Mouse (Mus musculus) midbrain, embryonic 13.5 days (tissue): ENCODE data around the gene Imp4. TPM values are rescaled to one million over a fixed set of nuclear protein-coding genes. Genes with fewer than 3 reads are reported as not detected.

ENCODE experiments used
- ATAC-seq: fragments of 200-750 bp; cut with Nextera tagmentation; 2 replicates; pipeline ENCODE4 v1.8.0; 2017; ENCODE audit warnings: mild to moderate bottlenecking, moderate TSS enrichment, moderate library complexity
- H3K27ac ChIP-seq: fragments of 300-500 bp; sonication (generic); 2 replicates; pipeline ENCODE4 v1.5.1; 2015; ENCODE audit warnings: inconsistent platforms, mild to moderate bottlenecking, moderate library complexity
- H3K27me3 ChIP-seq: fragments of 300-500 bp; sonication (generic); 2 replicates; pipeline ENCODE4 v1.6.1; 2015; ENCODE audit warnings: mild to moderate bottlenecking, inconsistent platforms
- H3K36me3 ChIP-seq: fragments of 300-500 bp; sonication (generic); 2 replicates; pipeline ENCODE4 v1.6.1; 2015; ENCODE audit warnings: mild to moderate bottlenecking, inconsistent platforms
- H3K4me1 ChIP-seq: fragments of 300-500 bp; sonication (generic); replicated peaks from 2 replicates; pipeline ENCODE4 v1.6.1; 2015; ENCODE audit warnings: inconsistent platforms
- H3K4me2 ChIP-seq: fragments of 300-500 bp; sonication (generic); replicated peaks from 2 replicates; pipeline ENCODE4 v1.6.1; 2015; ENCODE audit warnings: moderate library complexity, mild to moderate bottlenecking, inconsistent platforms
- H3K4me3 ChIP-seq: fragments of 300-500 bp; sonication (generic); replicated peaks from 2 replicates; pipeline ENCODE4 v1.5.1; 2015; ENCODE audit warnings: mild to moderate bottlenecking, inconsistent platforms
- H3K9ac ChIP-seq: fragments of 300-500 bp; sonication (generic); replicated peaks from 2 replicates; pipeline ENCODE4 v1.6.1; 2015; ENCODE audit warnings: mild to moderate bottlenecking, inconsistent platforms
- H3K9me3 ChIP-seq: fragments of 300-500 bp; sonication (generic); 2 replicates; pipeline ENCODE4 v1.6.1; 2016; ENCODE audit warnings: mild to moderate bottlenecking, inconsistent platforms
- WGBS: fragments of 180-500 bp; shearing (Covaris S2); methylation state at CpG from one replicate; pipeline ENCODE4 v1.1.7; 2015; 5-methylcytosine and 5-hydroxymethylcytosine counted together
- polyA plus RNA-seq: library from polyadenylated mRNA; unstranded; fragments of >200 nt; fragmentation: Nextera tagmentation; extraction: Ambion mirVana; gene quantifications from 2 replicates; pipeline ENCODE4 v1.2.1, GENCODE M21; 2015

Imp4 gene
- polyA plus RNA-seq, 1 experiment from 2014 or later: 63.1 TPM

DNA sequence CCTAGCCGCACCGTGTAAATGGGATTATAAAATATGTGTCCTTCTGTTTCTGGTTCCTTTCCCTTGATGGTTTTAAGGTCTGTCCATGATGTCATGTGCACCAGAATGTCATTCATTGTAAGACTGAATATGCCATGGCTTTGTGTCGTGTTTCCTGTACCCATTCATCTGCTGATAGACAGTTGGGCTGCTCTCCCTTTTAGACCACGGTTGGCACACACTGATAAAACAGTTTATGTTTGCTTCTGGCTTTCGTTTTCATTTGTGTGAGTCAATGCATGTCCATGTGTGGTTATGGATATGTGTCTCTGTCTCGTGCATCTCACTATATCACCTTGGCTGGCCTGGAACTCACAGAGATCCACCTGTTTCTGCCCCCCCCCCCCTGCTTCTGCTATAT, 25.8 kb downstream of the Imp4 start:
- Histone ChIP-seq H3K27ac (no peak overlapping the region), H3K36me3 (no peaks in the 10 kb centered on the region), H3K4me2 (no peak overlapping the region), H3K4me3 (no peak overlapping the region), H3K9ac (no peak overlapping the region), H3K9me3 (no peaks in the 10 kb centered on the region), H3K27me3 (peaks cover 17% of the 10 kb centered on the region), H3K4me1 (peaks cover 4% of the 10 kb centered on the region)
- 82% methylated on average over 6 of the region's 6 CpGs for WGBS
- no peak for ATAC-seq

DNA sequence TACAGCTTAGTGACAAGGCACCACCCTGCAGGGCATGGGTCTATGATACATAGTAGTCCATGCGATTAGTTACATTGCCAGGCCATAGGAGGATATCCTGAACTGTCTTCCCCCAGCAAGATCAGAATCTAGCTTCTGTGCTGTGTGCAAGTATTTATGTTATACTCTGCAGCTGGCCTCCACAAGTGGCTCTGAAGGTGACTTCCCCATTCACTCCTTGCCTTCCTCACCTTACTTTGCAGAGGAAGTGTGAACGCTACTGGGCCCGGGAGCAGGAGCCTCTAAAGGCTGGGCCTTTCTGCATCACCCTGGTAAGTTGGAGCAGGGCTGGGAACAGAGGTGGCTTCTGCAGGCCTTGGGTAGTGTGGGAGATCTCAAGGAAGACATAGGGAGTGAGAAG, 28.4 kb downstream of the Imp4 start:
- Histone ChIP-seq H3K27me3 (peaks cover 26% of the 10 kb centered on the region), H3K4me2 (no peak overlapping the region), H3K9me3 (no peaks in the 10 kb centered on the region), H3K4me1 (peaks cover 13% of the 10 kb centered on the region), H3K27ac (no peak overlapping the region), H3K9ac (no peak overlapping the region), H3K36me3 (no peaks in the 10 kb centered on the region), H3K4me3 (no peak overlapping the region)
- ATAC-seq: no peak
- WGBS: 62% methylated on average over 3 of the region's 3 CpGs

DNA sequence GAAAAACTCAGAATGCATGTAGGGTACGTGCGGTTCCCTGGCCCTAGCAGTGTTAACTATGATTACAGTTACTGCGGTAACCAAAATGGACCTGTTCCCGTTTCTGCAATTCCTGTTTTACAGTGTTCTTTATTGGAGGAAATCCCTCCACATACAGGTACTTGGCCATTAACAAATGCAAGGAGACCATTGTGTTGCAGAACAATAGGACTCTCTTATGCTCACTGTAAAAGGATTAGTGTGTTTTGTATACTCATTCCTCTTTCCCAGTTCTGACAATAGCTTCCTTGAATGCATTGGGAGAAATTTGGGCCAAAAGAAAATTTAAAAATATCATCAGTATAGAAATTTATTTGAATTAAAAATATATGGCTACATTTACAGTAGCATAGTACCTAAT, 28.8 kb downstream of the Imp4 start:
- peaks cover 29% of the 10 kb centered on the region for H3K27me3 ChIP-seq
- no peaks in the 10 kb centered on the region for H3K36me3 ChIP-seq
- no peak for ATAC-seq
- no peaks in the 10 kb centered on the region for H3K9me3 ChIP-seq
- H3K27ac ChIP-seq: no peak overlapping the region
- no peak overlapping the region for H3K9ac ChIP-seq
- peaks cover 15% of the 10 kb centered on the region for H3K4me1 ChIP-seq
- no peak overlapping the region for H3K4me3 ChIP-seq
- H3K4me2 ChIP-seq: no peak overlapping the region
- 74% methylated on average over 4 of the region's 4 CpGs for WGBS

DNA sequence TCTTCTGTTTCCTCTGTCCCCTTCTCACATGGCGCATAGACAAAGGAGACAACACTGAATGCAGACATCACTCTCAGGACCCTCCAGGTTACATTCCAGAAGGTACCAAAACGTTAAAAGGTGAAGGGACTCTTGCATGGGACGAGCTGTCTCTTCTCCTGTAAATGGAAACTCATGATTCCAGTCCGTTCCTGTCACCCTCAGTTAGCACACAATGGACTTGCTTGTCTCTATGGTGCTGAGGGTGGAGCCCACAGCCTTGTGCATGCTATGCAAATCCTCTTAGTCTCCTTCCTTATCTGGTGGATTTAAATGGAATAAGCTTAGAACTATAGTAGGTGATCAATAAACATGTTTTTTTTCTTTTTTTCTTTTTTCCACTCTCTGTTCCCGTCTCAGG, 30.1 kb downstream of the Imp4 start:
- H3K9ac ChIP-seq: no peak overlapping the region
- 66% methylated on average over 5 of the region's 5 CpGs for WGBS
- peaks cover 15% of the 10 kb centered on the region for H3K4me1 ChIP-seq
- peaks cover 37% of the 10 kb centered on the region for H3K27me3 ChIP-seq
- no peaks in the 10 kb centered on the region for H3K9me3 ChIP-seq
- no peak for ATAC-seq
- H3K4me3 ChIP-seq: no peak overlapping the region
- H3K4me2 ChIP-seq: no peak overlapping the region
- no peaks in the 10 kb centered on the region for H3K36me3 ChIP-seq
- no peak overlapping the region for H3K27ac ChIP-seq

DNA sequence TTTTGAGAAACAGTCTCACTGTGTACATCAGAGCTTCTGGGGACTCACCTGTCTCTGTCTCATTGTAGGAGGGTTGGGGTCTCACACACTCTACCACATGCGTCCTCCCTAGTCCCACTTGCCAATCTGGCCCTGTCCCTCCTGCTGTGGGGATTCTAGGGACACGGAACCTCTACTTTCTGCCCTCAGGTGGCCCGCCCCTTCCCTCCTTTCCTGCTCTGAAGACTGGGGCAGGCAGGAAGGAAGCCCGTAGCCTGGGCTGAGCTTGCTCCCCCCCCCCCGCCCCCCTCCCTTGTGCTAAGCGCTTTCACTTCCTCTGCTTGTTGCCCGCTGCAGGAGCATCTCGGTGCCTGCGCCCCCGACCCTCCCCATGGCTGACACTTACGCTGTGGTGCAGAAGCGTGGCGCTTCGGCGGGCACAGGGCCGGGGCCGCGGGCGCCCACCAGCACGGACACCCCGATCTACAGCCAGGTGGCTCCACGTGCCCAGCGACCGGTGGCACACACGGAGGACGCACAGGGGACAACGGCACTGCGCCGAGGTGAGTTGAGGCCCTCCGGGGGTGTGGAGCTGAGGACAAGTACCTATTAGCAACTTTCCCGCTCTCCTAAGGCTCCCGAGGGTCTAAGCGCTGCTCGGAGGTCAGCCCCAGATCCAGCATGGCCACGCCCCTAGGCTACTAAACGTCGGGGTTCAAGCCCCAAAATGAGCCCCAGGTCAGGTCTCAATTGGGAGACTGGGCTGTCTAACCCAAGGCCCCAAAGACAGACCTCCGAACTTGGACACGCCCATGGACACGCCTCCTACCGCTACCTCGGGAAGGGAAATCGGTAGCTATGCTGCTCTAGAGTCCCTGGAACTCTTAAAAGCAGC, 33.0 kb downstream of the Imp4 start:
- Histone ChIP-seq H3K9me3 (no peaks in the 10 kb centered on the region), H3K4me2 (peak overlapping the region; percentile 90), H3K27me3 (peaks cover 40% of the 10 kb centered on the region), H3K27ac (no peak overlapping the region), H3K4me1 (peaks cover 14% of the 10 kb centered on the region), H3K4me3 (peak overlapping the region; percentile 45), H3K9ac (peak overlapping the region; percentile 59), H3K36me3 (no peaks in the 10 kb centered on the region)
- WGBS: 1% methylated on average over 33 of the region's 43 CpGs
- ATAC-seq: peak; percentile 60

DNA sequence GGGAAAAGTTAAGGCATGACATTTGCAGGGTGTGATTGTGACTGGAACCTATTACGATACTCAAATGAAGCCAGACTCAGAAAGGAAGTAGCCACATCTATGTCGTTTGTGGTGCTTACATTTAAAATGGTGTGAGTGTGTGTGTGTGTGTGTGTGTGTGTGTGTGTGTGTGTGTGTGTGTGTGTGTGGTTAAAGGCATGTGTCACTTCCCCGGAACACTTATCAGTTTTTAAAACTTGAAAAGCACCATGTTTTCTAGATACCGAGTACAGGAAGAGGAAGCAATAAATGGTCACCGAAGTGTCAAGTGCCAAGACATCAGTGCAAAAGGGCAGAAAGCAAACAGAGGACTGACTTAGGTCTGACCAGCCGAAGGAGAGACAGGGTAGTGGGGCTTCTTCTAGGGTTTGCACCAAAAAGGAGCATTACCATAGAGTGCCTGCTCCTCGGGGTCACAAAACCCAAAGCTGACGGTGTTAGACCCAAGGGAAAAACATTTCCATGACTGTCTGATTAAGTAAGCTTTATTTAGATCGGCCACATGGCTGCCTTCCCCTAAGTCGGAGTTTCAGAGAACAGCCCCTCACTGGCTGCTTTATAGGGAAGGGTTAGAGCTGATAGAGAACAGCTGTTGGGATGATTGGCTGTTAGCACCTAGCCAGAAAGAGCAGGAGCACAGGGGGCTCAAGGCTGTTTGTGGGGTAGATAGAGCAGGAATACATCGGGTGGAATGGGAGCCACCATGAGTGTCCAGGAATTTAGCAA, 39.4 kb downstream of the Imp4 start:
- Histone ChIP-seq H3K4me2 (no peak overlapping the region), H3K9me3 (no peaks in the 10 kb centered on the region), H3K4me3 (no peak overlapping the region), H3K9ac (no peak overlapping the region), H3K27me3 (peaks cover 5% of the 10 kb centered on the region), H3K27ac (no peak overlapping the region), H3K4me1 (no peaks in the 10 kb centered on the region), H3K36me3 (no peaks in the 10 kb centered on the region)
- WGBS: 74% methylated on average over 11 of the region's 11 CpGs
- no peak for ATAC-seq

DNA sequence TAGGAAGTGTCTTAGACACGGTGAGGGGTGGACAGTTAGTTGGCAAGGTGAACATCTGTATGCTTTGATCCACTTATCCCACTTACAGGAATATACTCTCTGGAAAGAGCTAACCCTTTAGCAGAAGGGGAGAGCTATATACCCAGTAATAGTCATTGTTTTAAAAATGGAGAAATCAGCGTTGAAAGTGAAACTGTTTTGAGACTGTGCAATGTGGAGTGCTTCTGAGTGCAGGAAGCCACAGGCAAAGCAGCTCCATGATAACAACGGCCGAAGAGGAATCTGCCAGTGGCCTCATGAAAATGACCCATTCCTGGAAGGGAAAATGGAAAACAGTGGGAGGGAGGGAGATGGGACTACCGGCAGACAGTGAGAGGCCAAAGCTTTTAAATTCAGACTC, 41.1 kb downstream of the Imp4 start:
- Histone ChIP-seq H3K27me3 (peaks cover 3% of the 10 kb centered on the region; the same call in 1 of the 2 replicates), H3K36me3 (no peaks in the 10 kb centered on the region), H3K4me1 (peaks cover 5% of the 10 kb centered on the region), H3K9ac (no peak overlapping the region), H3K9me3 (no peaks in the 10 kb centered on the region), H3K4me2 (no peak overlapping the region), H3K4me3 (no peak overlapping the region), H3K27ac (no peak overlapping the region)
- ATAC-seq: no peak
- WGBS: 79% methylated on average over 5 of the region's 5 CpGs

DNA sequence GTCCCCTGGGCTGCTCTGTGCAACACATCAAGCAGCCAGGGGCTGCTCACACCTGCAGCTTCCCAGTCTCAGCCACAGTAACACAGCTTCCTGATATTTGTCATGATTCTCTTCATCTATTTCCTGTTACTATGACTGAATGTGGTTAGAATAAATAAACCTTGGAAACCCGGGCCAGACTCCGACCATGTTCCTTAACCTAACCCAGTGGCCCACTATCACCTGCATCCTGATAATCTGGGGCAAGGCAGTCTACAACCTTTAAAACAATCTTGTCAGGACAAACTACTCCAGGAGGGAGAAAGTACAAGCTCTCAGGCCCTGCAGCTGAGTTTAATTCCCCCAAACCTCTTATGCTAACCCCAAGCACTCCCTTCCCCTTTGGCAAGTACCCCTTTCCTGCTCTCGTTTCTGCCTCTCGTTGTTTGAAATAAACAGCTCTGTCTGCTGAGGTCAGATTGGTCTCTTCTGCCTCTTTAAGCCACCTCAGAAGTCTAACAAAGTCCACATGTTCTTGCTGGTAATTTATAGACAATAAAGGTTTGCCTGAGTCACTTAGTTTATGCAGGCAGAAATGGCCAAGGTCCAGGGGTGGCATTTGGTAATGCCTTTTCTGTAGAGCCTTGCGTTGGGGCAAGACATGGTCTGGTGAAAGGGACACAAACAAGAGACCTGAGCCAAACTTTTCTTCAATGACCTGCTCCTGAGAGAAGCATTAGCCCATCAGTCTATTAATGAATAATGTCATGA, 42.4 kb downstream of the Imp4 start:
- Histone ChIP-seq H3K9me3 (no peaks in the 10 kb centered on the region), H3K4me1 (peaks cover 5% of the 10 kb centered on the region), H3K4me2 (no peak overlapping the region), H3K27ac (no peak overlapping the region), H3K36me3 (no peaks in the 10 kb centered on the region), H3K4me3 (no peak overlapping the region), H3K27me3 (0 out of 2 replicates have a peak, but pooled peaks cover 2% of the 10 kb centered on the region), H3K9ac (no peak overlapping the region)
- ATAC-seq: no peak
- 80% methylated on average over 5 of the region's 5 CpGs for whole genome bisulfite sequencing

DNA sequence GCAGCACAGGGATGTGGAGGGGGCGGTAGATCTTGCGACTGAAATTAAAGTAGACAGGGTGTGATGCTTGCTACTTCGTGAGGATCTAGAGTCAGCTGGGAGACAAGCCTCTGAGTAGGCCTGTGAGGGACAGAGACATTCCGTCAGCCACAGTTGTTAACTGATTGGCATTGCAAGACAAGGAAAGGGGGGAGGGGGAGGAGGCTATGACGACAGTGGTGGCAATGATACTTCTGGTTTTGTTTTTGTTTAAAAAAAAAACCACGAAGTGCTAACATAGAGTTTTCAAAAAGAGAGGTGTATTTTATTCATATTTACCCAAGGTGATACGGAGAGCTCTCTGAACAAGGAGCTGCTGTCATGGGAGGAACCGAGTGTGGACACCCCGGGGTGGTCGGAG, 44.8 kb downstream of the Imp4 start:
- WGBS: 76% methylated on average over 10 of the region's 10 CpGs
- H3K4me3 ChIP-seq: no peak overlapping the region
- ATAC-seq: no peak
- no peak overlapping the region for H3K4me2 ChIP-seq
- H3K4me1 ChIP-seq: peaks cover 5% of the 10 kb centered on the region
- no peaks in the 10 kb centered on the region for H3K9me3 ChIP-seq
- H3K36me3 ChIP-seq: no peaks in the 10 kb centered on the region
- 0 out of 2 replicates have a peak, but pooled peaks cover 2% of the 10 kb centered on the region for H3K27me3 ChIP-seq
- H3K27ac ChIP-seq: no peak overlapping the region
- no peak overlapping the region for H3K9ac ChIP-seq

DNA sequence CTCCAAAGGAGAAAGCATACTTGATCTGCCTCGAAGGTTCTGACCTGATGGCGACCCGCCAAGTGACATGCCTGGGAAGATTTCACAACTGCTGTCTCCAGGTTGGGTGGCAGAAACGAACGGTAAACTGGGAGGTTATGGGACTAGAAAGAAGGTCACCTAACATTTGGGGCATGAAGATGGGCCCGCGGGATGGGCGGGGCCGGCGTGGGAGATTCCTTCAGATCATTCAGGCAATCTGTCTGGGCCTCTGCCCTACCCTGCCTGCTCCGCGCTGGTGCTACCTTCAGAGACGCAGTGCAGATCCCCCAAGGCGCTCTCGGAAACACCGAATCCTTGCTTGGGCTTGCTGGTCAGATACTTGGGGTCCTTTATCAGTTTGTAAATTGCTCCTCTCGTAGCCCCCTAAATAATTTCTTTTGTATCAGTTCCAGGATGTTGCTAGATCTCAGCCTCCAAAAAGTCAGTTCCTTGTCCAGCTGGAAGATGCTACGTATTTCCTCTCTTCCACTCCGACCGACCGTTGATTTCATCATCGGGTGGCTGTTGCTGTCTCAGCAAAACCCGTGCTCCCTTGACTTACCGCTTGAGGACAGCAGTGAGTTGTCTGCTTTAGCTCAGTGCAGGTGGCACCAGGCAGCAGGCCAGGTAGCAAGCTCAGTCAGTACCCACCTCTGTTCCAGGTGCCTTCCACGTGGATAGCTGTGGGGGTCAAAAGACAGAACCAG, 46.0 kb downstream of the Imp4 start:
- H3K36me3 ChIP-seq: no peaks in the 10 kb centered on the region
- peak overlapping the region; percentile 35 for H3K4me3 ChIP-seq
- peak; percentile 68 for ATAC-seq
- peaks cover 5% of the 10 kb centered on the region for H3K4me1 ChIP-seq
- H3K9me3 ChIP-seq: no peaks in the 10 kb centered on the region
- WGBS: 7% methylated on average over 25 of the region's 25 CpGs
- 0 out of 2 replicates have a peak, but pooled peaks cover 2% of the 10 kb centered on the region for H3K27me3 ChIP-seq
- peak overlapping the region; percentile 57 for H3K4me2 ChIP-seq
- H3K9ac ChIP-seq: peak overlapping the region; percentile 33
- no peak overlapping the region for H3K27ac ChIP-seq

DNA sequence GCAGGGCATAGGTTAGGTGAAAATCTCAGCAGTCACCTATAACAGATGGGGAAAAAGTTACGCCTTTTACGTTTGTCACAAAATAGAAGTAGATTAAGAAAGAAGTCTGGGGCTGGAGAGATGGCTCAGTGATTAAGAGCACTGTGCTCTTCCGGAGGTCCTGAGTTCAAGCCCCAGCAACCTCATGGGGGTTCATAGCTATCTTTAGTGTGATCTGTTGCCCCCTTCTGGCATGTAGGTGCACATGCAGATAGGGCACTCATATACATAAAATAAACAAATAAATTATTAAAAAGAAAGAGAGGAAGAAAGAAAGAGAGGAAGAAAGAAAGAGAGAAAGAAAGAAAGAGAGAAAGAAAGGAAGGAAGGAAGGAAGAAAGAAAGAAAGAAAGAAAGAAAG, 47.7 kb downstream of the Imp4 start:
- Histone ChIP-seq H3K4me1 (peaks cover 5% of the 10 kb centered on the region), H3K36me3 (no peaks in the 10 kb centered on the region), H3K27me3 (0 out of 2 replicates have a peak, but pooled peaks cover 2% of the 10 kb centered on the region), H3K4me3 (no peak overlapping the region), H3K27ac (no peak overlapping the region), H3K4me2 (no peak overlapping the region), H3K9ac (no peak overlapping the region), H3K9me3 (no peaks in the 10 kb centered on the region)
- ATAC-seq: no peak
- 96% methylated on average over 3 of the region's 3 CpGs for WGBS
